Mouse (Mus musculus): ENCODE measurements at regions not wholly inside any gene's neighbourhood (a gene's known extent, or its start where the extent isn't known, plus 50 kb on each side); places are given as distances from the start of the nearest gene placed in this dataset.

DNA sequence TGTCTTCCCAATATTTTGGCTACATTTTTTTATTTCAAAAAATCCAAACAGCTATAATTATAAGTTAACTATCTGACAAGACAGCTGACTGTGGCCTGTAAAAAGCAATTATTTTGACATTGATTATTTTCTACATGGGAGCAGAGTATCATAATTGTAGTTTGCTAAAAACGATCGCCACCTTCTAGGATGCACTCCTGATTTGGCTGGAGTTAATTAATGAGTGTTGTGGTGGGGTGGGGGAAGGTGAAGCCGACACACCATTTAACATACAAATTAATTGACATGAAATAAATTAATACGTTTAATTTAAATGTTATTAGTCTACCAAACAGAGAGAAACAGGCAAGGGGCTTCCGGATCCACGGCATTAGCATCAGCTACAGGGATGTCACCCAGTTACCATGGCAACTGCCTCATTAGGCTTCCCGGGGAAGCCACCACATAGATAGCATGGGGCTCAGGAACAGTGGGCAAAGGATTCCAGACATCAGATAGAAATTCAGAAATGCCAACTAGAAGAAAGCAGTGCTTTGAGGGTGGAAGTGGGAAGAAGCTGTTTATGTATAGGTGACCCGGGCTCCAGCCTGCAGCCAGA lies 255.9 kb downstream of the Prdm2 start:
- in situ Hi-C loops (cut with MboI), result no loop called here

- in situ Hi-C loops (cut with MboI), result no loop called here
These were observed 256.4 kb downstream of the Prdm2 start for GRCm38 (mm10) chr4:142956376-142956775.

DNA sequence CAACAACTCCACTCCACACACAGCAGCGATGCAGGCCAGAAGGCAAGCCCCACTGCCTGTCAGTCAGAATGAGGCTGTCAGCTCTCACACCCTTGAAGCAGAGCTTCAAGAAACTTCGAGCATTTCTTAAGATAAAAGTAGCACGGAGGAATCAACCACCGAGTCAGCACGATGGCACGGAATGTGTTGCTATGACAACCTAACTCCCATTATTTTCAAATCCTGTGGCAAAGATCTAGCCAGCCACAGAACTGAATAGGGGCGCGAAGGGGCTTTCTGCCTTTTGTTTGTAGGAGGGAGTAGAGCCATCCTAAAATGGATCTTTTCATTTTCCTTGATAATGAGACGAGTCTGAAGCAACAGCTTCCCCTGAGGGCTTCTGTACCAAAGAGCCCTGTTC lies 259.1 kb downstream of the Prdm2 start:
- in situ Hi-C loops (cut with MboI), result no loop called here

DNA sequence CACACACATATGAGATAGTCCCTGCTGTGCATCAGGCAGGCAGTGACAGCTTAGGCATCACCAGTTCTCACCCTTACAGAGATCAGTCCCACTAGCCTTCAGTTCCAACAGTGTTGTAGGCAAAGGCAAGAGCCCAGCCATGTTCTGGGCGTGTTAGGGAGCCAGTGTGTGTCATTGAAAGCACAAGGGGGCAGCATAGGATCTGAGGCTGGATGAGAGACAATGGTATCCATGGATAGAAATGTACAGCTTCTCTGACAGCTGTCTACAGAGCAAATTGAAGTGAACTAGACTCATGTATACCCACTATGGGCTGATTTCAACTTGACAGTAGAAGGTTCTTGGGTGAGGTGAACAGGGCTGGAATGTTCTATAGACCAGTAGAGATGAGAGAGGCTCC lies 259.9 kb downstream of the Prdm2 start:
- in situ Hi-C loops (cut with MboI), result no loop called here

GRCm38 (mm10) chr4:142947673-142948072 lies 265.1 kb downstream of the Prdm2 start:
- in situ Hi-C loops (cut with MboI), result no loop called here

- in situ Hi-C loops (cut with MboI), result no loop called here
These were observed 279.2 kb downstream of the Prdm2 start for GRCm38 (mm10) chr4:142933627-142934026.

DNA sequence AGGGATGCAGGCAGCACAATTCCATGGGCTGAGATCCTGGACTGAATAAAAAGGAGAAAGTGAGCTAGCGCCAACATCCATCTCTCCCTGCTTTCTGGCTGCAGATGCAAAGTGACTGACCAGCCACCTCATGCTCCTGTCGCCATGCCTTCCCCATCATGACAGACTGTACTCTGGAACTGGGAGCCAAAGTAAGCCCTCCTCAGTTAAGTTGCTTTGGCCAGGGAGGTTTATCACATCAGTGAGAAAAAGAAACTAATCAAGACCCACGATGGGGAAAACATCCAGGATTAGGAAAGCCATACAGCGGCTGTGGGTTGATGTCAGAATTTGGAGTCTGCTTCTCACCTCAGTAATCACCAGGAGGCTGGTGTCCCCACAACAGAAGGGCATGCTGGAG lies 283.6 kb downstream of the Prdm2 start:
- in situ Hi-C loops (cut with MboI), result no loop called here

- in situ Hi-C loops (cut with MboI), result no loop called here
These were observed 285.3 kb downstream of the Prdm2 start for GRCm38 (mm10) chr4:142927328-142928108.

DNA sequence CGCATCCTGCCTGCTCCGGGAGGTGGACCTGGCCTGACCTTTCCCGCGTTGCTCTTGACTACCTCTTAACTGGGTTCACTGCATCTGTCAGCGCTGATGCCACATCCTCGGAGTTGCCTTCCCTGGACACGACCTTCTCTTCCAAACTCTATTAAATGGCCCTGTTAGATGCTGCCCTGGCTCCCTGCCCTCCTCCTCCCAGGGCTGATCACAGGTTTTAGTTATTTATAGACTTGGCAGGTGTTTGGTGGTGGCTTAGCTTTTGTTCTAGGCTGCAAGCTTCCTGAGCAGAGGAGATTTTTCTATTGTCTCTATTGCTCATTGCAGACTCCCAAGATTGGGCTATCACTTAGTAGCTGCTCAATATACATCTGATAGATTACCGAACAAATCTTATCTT lies 287.7 kb downstream of the Prdm2 start:
- in situ Hi-C loops (cut with MboI), result no loop called here

- in situ Hi-C loops (cut with MboI), result no loop called here
These were observed 303.3 kb downstream of the Prdm2 start for GRCm38 (mm10) chr4:142909355-142909947.

DNA sequence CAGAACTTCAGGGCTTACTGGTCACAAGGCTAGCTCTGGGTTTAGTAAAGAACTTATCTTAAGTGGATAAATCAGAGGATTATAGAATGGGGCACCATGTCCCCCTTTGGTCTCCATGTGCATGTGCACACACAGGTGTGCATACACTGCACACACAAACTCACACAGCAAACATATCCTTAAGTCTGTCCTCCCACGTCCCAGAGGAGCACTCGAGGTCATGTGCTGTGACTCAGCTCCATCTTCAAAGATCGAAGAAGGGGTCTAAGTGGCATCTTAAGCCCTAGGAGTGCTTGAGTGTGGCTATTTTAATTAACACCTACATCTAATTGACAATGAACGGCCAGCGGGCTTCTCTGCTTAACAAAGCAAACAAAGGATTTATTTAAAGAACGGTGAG lies 304.0 kb downstream of the Prdm2 start:
- in situ Hi-C loops (cut with MboI), result no loop called here

DNA sequence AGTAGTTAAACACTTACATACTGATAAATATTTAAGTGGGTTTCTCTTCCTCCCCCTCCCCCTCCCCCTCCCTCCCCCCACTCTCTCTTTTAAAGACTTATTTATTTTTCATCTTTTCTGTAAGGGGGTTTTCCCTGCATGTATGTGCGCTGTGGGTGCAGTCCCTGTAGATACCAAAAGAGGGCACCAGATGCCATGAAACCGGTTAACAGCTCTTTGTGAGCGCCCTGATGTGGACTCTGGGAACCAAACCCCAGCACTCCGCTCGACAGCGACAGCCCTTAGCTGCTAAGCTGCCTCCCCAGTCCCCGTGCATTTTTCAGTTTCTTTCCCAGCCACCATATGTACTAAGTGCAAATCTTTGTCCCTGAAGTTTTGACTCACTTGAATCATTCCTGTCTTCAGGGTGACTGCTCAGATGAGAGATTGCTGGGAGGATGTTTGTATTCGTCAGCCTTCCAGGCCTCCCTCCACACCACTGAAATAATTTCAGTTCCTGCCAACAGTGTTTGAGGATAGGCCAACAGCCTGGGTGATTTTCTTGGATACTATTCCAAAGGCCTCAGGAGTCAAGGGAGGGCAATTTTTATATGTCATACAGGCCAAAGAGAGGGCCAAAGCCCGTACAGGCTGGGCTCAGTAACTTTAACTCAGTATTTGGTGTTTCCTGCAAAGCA lies 309.3 kb downstream of the Prdm2 start:
- in situ Hi-C loops (cut with MboI), result no loop called here

- in situ Hi-C loops (cut with MboI), result no loop called here
These were observed 312.0 kb downstream of the Prdm2 start for GRCm38 (mm10) chr4:142900792-142901191.

DNA sequence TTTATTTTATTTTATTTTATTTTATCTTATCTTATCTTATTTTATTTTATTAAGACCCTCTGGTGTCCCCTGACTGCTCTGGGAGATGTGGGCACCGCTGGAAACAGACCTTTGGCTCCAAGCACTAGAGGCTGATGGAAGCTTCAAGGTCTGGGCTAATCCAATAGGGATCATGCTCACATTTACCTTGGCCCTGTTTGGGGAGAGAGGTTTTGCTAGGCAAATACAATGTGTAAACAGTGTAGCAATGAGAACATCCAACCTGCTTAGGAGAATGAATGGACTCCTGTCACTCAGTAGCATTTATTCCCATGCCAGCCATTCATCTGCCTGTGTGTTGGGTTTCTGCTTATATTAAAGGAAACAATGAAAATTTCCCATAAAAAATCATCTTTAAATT lies 313.8 kb downstream of the Prdm2 start:
- in situ Hi-C loops (cut with MboI), result no loop called here

GRCm38 (mm10) chr4:142890711-142891110 lies 322.1 kb downstream of the Prdm2 start:
- in situ Hi-C loops (cut with MboI), result no loop called here

DNA sequence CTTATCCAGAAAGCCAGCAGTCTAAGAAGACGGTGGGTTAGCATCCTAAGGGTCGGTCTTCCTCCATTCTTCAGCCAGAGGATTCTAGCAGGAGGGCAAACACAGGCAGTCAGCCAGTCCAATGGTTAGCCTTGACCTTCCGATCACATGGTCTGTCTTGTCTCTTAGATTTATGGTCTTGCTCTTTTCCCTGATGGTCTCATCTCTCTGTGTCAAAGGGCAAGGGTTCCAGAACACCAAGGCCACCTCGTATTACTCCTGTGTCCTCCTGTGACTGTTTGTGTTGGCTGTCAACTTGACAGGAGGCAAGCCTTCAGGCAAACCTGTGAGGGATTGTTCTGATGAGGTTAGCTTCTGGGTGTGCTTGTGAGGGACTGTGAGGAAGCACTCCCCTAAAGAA lies 323.9 kb downstream of the Prdm2 start:
- in situ Hi-C loops (cut with MboI), result no loop called here

- in situ Hi-C loops (cut with MboI), result no loop called here
These were observed 324.9 kb downstream of the Prdm2 start for GRCm38 (mm10) chr4:142887876-142888275.

DNA sequence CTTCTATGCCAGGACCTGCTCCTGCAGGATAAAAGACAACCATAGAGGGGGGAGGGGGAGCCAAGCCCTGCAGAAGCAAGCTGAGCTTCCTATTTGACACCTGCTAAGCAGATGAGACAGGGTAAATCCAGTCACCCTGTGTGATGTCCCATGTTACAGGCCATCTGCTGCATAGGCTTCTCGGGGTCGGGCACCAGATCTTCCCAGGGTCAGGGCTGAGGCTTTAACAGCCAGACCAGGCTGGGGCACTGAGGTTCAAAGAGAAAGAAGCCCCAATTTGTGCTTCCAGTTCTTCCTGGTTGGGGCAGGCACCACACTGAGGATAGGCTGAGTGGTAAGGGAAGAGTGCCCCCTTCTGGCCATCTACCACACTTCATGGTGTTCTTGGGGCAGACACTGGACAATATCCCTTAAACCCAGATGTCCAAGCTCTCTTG lies 332.5 kb downstream of the Prdm2 start:
- in situ Hi-C loops (cut with MboI), result no loop called here

GRCm38 (mm10) chr4:142876151-142876550 lies 336.6 kb downstream of the Prdm2 start:
- in situ Hi-C loops (cut with MboI), result no loop called here

DNA sequence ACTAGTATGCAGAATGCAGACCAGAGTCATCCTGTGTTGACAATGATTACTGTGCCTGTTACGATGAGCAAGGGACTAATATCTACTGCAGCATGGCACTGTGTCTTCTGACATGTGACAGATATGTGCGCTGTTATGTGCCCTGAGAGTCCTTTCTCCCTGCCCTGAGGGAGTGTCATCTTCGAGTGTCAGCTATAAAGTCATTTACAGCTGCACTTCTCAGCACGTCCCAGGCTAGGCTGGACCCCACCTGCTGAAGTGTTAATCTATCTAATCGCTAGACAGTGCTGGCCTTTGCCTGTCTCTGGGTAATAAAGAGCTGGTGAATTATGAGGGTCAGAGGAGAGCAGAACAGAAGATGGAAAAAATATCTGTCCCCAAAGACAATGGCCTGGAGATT lies 337.7 kb downstream of the Prdm2 start:
- in situ Hi-C loops (cut with MboI), result no loop called here

- in situ Hi-C loops (cut with MboI), result no loop called here
These were observed 346.5 kb downstream of the Prdm2 start for GRCm38 (mm10) chr4:142866341-142866740.

GRCm38 (mm10) chr4:142865593-142865992 lies 347.2 kb downstream of the Prdm2 start:
- in situ Hi-C loops (cut with MboI), result no loop called here

- in situ Hi-C loops (cut with MboI), result no loop called here
These were observed 348.9 kb downstream of the Prdm2 start for GRCm38 (mm10) chr4:142863939-142864338.

Data from mature B cell (primary cell).